Mouse (Mus musculus): ENCODE measurements around the gene C2cd4c. TPM values are rescaled to one million over a fixed set of nuclear protein-coding genes. Genes with fewer than 3 reads are reported as not detected.
A peak's percentile ranks its signal among the peaks of the same experiment; 100 is the strongest.

The C2cd4c gene
- polyA plus RNA-seq, 1 experiment from 2014 or later, result not detected

GRCm38 (mm10) chr10:79607892-79608291, 5.9 kb downstream of the C2cd4c start:
- no peak overlapping the region for H3K4me3 ChIP-seq
- no peaks in the 10 kb centered on the region for H3K9me3 ChIP-seq
- WGBS, result 47% methylated on average over 2 of the region's 2 CpGs
- no peaks in the 10 kb centered on the region for H3K36me3 ChIP-seq (replicated peaks)
- peaks cover 47% of the 10 kb centered on the region for H3K27me3 ChIP-seq (replicated peaks; ENCODE audit: low read depth, poor library complexity, severe bottlenecking)
- H3K4me1 ChIP-seq, result peaks cover 16% of the 10 kb centered on the region
- H3K27ac ChIP-seq (replicated peaks), result no peak overlapping the region
- no peak for DNase-seq (ENCODE audit: low spot score)

GRCm38 (mm10) chr10:79606537-79606936, 7.3 kb downstream of the C2cd4c start:
- no peaks in the 10 kb centered on the region for H3K9me3 ChIP-seq
- H3K4me3 ChIP-seq, result no peak overlapping the region
- peaks cover 33% of the 10 kb centered on the region for H3K27me3 ChIP-seq (replicated peaks; ENCODE audit: low read depth, poor library complexity, severe bottlenecking)
- no peaks in the 10 kb centered on the region for H3K36me3 ChIP-seq (replicated peaks)
- no peak for DNase-seq (ENCODE audit: low spot score)
- WGBS, result 56% methylated on average over 4 of the region's 4 CpGs
- H3K27ac ChIP-seq (replicated peaks), result no peak overlapping the region
- H3K4me1 ChIP-seq, result peaks cover 2% of the 10 kb centered on the region

- WGBS, result 61% methylated on average over 4 of the region's 4 CpGs
- H3K4me1 ChIP-seq, result 0 out of 2 replicates have a peak, but pooled peaks cover 3% of the 10 kb centered on the region
- no peak overlapping the region for H3K27ac ChIP-seq (replicated peaks)
- DNase-seq (ENCODE audit: low spot score), result no peak
- no peaks in the 10 kb centered on the region for H3K9me3 ChIP-seq
- no peak overlapping the region for H3K4me3 ChIP-seq
- H3K27me3 ChIP-seq (replicated peaks; ENCODE audit: low read depth, poor library complexity, severe bottlenecking), result peaks cover 35% of the 10 kb centered on the region
- H3K36me3 ChIP-seq (replicated peaks), result no peaks in the 10 kb centered on the region
Observed at GRCm38 (mm10) chr10:79597936-79598230, 15.9 kb downstream of the C2cd4c start.

- WGBS, result 35% methylated on average over 13 of the region's 13 CpGs
- no peaks in the 10 kb centered on the region for H3K9me3 ChIP-seq
Observed at GRCm38 (mm10) chr10:79597051-79597935, 16.5 kb downstream of the C2cd4c start.

GRCm38 (mm10) chr10:79595590-79595929, 18.3 kb downstream of the C2cd4c start:
- H3K4me1 ChIP-seq, result 0 out of 2 replicates have a peak, but pooled peaks cover 3% of the 10 kb centered on the region

More at GRCm38 (mm10) chr10:79597051-79597935, 16.5 kb downstream of the C2cd4c start:
- Histone ChIP-seq H3K36me3 (replicated peaks) (no peaks in the 10 kb centered on the region), H3K4me1 (0 out of 2 replicates have a peak, but pooled peaks cover 3% of the 10 kb centered on the region), H3K4me3 (no peak overlapping the region), H3K27ac (replicated peaks) (no peak overlapping the region), H3K27me3 (replicated peaks; ENCODE audit: low read depth, poor library complexity, severe bottlenecking) (peaks cover 35% of the 10 kb centered on the region)
- no peak for DNase-seq (ENCODE audit: low spot score)

GRCm38 (mm10) chr10:79594872-79595589, 18.8 kb downstream of the C2cd4c start:
- no peak overlapping the region for H3K27ac ChIP-seq (replicated peaks)
- 0 out of 2 replicates have a peak, but pooled peaks cover 3% of the 10 kb centered on the region for H3K4me1 ChIP-seq
- H3K4me3 ChIP-seq, result no peak overlapping the region
- no peaks in the 10 kb centered on the region for H3K36me3 ChIP-seq (replicated peaks)
- 16% methylated on average over 17 of the region's 17 CpGs for WGBS
- H3K27me3 ChIP-seq (replicated peaks; ENCODE audit: low read depth, poor library complexity, severe bottlenecking), result peaks cover 35% of the 10 kb centered on the region
- no peaks in the 10 kb centered on the region for H3K9me3 ChIP-seq
- peak; percentile 71 for DNase-seq (ENCODE audit: low spot score)

More at GRCm38 (mm10) chr10:79595590-79595929, 18.3 kb downstream of the C2cd4c start:
- Histone ChIP-seq H3K4me3 (no peak overlapping the region), H3K36me3 (replicated peaks) (no peaks in the 10 kb centered on the region), H3K9me3 (no peaks in the 10 kb centered on the region), H3K27me3 (replicated peaks; ENCODE audit: low read depth, poor library complexity, severe bottlenecking) (peaks cover 35% of the 10 kb centered on the region), H3K27ac (replicated peaks) (no peak overlapping the region)
- no peak for DNase-seq (ENCODE audit: low spot score)
- WGBS, result 61% methylated on average over 8 of the region's 8 CpGs

GRCm38 (mm10) chr10:79594111-79594510, 19.7 kb downstream of the C2cd4c start:
- Histone ChIP-seq H3K27me3 (replicated peaks; ENCODE audit: low read depth, poor library complexity, severe bottlenecking) (peaks cover 35% of the 10 kb centered on the region), H3K4me1 (0 out of 2 replicates have a peak, but pooled peaks cover 3% of the 10 kb centered on the region), H3K4me3 (no peak overlapping the region), H3K36me3 (replicated peaks) (no peaks in the 10 kb centered on the region), H3K9me3 (no peaks in the 10 kb centered on the region), H3K27ac (replicated peaks) (no peak overlapping the region)
- no peak for DNase-seq (ENCODE audit: low spot score)
- WGBS, result 56% methylated on average over 6 of the region's 6 CpGs

- 0 out of 2 replicates have a peak, but pooled peaks cover 3% of the 10 kb centered on the region for H3K4me1 ChIP-seq
- H3K36me3 ChIP-seq (replicated peaks), result no peaks in the 10 kb centered on the region
- H3K27me3 ChIP-seq (replicated peaks; ENCODE audit: low read depth, poor library complexity, severe bottlenecking), result peaks cover 17% of the 10 kb centered on the region
- DNase-seq (ENCODE audit: low spot score), result no peak
- H3K4me3 ChIP-seq, result no peak overlapping the region
- no peak overlapping the region for H3K27ac ChIP-seq (replicated peaks)
- H3K9me3 ChIP-seq, result no peaks in the 10 kb centered on the region
- WGBS, result 93% methylated on average over 1 of the region's 1 CpGs
Observed at GRCm38 (mm10) chr10:79590702-79591101, 23.1 kb downstream of the C2cd4c start.

GRCm38 (mm10) chr10:79587752-79588126, 26.1 kb downstream of the C2cd4c start:
- 69% methylated on average over 4 of the region's 4 CpGs for WGBS

GRCm38 (mm10) chr10:79587061-79587751, 26.6 kb downstream of the C2cd4c start, which contains the start of gene Theg:
Theg (minus strand) TSS chr10:79587331.
- Histone ChIP-seq H3K36me3 (replicated peaks) (no peaks in the 10 kb centered on the region), H3K27ac (replicated peaks) (no peak within 1 kb of the TSS), H3K4me1 (no peaks in the 10 kb centered on the region), H3K4me3 (no peak within 1 kb of the TSS), H3K9me3 (no peaks in the 10 kb centered on the region), H3K27me3 (replicated peaks; ENCODE audit: low read depth, poor library complexity, severe bottlenecking) (0 out of 2 replicates have a peak, but pooled peaks cover 4% of the 10 kb centered on the region)
- WGBS, result 79% methylated on average over 5 of the region's 5 CpGs
- DNase-seq (ENCODE audit: low spot score), result no peak

More at GRCm38 (mm10) chr10:79587752-79588126, 26.1 kb downstream of the C2cd4c start:
- Histone ChIP-seq H3K4me3 (no peak overlapping the region), H3K9me3 (no peaks in the 10 kb centered on the region), H3K27ac (replicated peaks) (no peak overlapping the region), H3K4me1 (no peaks in the 10 kb centered on the region), H3K27me3 (replicated peaks; ENCODE audit: low read depth, poor library complexity, severe bottlenecking) (0 out of 2 replicates have a peak, but pooled peaks cover 4% of the 10 kb centered on the region), H3K36me3 (replicated peaks) (no peaks in the 10 kb centered on the region)
- no peak for DNase-seq (ENCODE audit: low spot score)

GRCm38 (mm10) chr10:79586243-79586642, 27.6 kb downstream of the C2cd4c start:
- no peaks in the 10 kb centered on the region for H3K36me3 ChIP-seq (replicated peaks)
- H3K27ac ChIP-seq (replicated peaks), result no peak overlapping the region
- H3K4me3 ChIP-seq, result no peak overlapping the region
- WGBS, result 76% methylated on average over 8 of the region's 8 CpGs
- H3K9me3 ChIP-seq, result no peaks in the 10 kb centered on the region
- no peaks in the 10 kb centered on the region for H3K4me1 ChIP-seq
- no peak for DNase-seq (ENCODE audit: low spot score)
- 0 out of 2 replicates have a peak, but pooled peaks cover 4% of the 10 kb centered on the region for H3K27me3 ChIP-seq (replicated peaks; ENCODE audit: low read depth, poor library complexity, severe bottlenecking)

GRCm38 (mm10) chr10:79585723-79586122, 28.1 kb downstream of the C2cd4c start:
- Histone ChIP-seq H3K36me3 (replicated peaks) (no peaks in the 10 kb centered on the region), H3K4me3 (no peak overlapping the region), H3K9me3 (no peaks in the 10 kb centered on the region), H3K27me3 (replicated peaks; ENCODE audit: low read depth, poor library complexity, severe bottlenecking) (0 out of 2 replicates have a peak, but pooled peaks cover 4% of the 10 kb centered on the region), H3K27ac (replicated peaks) (no peak overlapping the region), H3K4me1 (no peaks in the 10 kb centered on the region)
- 87% methylated on average over 5 of the region's 5 CpGs for WGBS
- no peak for DNase-seq (ENCODE audit: low spot score)
